25 mouse cellular contexts compared by ENCODE assay signal in genomic region chr16:24223527-24223880, GRCm38 (mm10).
"Had no signal": no experiment of that assay in that cellular context is flagged by ENCODE, and none has a peak within 500 bp of the region (broad histone marks: within the 10 kb centered on the region; RNA-seq: fewer than 3 reads in every experiment).

No protein-coding gene starts in this region.

- DNase-seq: gastrocnemius, adult 2 months; gastrocnemius, postnatal 10 days; gastrocnemius, postnatal 25 days; heart, adult 18-20 months; heart, postnatal 10 days; heart, postnatal 4 days; kidney, adult 18-20 months; kidney, adult 8-10 months; kidney, postnatal 14 days; kidney, postnatal 36 days had no signal

- H3K36me3 ChIP-seq: heart, embryonic 10.5 days; heart, embryonic 12.5 days; hindbrain, embryonic 10.5 days; hindbrain, embryonic 12.5 days; intestine, embryonic 15.5 days; kidney, embryonic 15.5 days; limb, embryonic 10.5 days; limb, embryonic 12.5 days had no signal

- H3K4me2 ChIP-seq: heart, embryonic 12.5 days; hindbrain, embryonic 12.5 days; hindbrain, embryonic 14.5 days; intestine, embryonic 15.5 days; kidney, embryonic 15.5 days; limb, embryonic 12.5 days; liver, embryonic 11.5 days had no signal

- H3K4me3 ChIP-seq: gastrocnemius, adult 2 months; heart, embryonic 10.5 days; heart, embryonic 12.5 days; hindbrain, embryonic 10.5 days; hindbrain, embryonic 12.5 days; intestine, embryonic 15.5 days; kidney, embryonic 15.5 days; layer of hippocampus, adult 2 months; left cerebral cortex, adult 2 months; limb, embryonic 10.5 days; limb, embryonic 12.5 days had no signal

- H3K9ac ChIP-seq: heart, embryonic 12.5 days; hindbrain, embryonic 12.5 days; hindbrain, embryonic 14.5 days; intestine, embryonic 15.5 days; kidney, embryonic 15.5 days; limb, embryonic 12.5 days had no signal

- H3K27me3 ChIP-seq: heart, embryonic 12.5 days; hindbrain, embryonic 12.5 days; intestine, embryonic 15.5 days; limb, embryonic 12.5 days had no signal

- H3K4me1 ChIP-seq: heart, embryonic 12.5 days had no signal

- ATAC-seq: hindbrain, embryonic 16.5 days; intestine, embryonic 15.5 days; intestine, postnatal 0 days had no signal

- H3K9me3 ChIP-seq: heart, embryonic 10.5 days; heart, embryonic 12.5 days; hindbrain, embryonic 10.5 days; hindbrain, embryonic 12.5 days; intestine, embryonic 15.5 days; kidney, embryonic 15.5 days; limb, embryonic 10.5 days; limb, embryonic 12.5 days had no signal

- H3K27ac ChIP-seq: gastrocnemius, adult 2 months; heart, embryonic 10.5 days; hindbrain, embryonic 10.5 days; hindbrain, embryonic 12.5 days; hindbrain, embryonic 14.5 days; intestine, embryonic 15.5 days; kidney, embryonic 15.5 days; kidney, postnatal 0 days; layer of hippocampus, adult 2 months; left cerebral cortex, adult 2 months; limb, embryonic 10.5 days; limb, embryonic 12.5 days had no signal
